Mouse (Mus musculus) frontal cortex, adult 2 months (tissue): Measurements from ENCODE around the gene Myo1f. TPM values are rescaled to one million over a fixed set of nuclear protein-coding genes. Genes with fewer than 3 reads are reported as not detected.
"Not testable (repeated sequence)": the region's sequence is repeated elsewhere in the genome, so short reads cannot be mapped to it uniquely, and the experiment has no call there.

Experiments used
- DNase-seq, 2 experiments: peaks; one replicate each; pipeline ENCODE4 v3.0.0; 2022; ENCODE audit warnings: low spot score in 1 of 2; ENCODE audit errors: extremely low spot score in 1 of 2
- polyA plus RNA-seq: library from polyadenylated mRNA; depleted of rRNA; stranded (reverse); fragments of >200 nt; gene quantifications from 2 replicates; pipeline ENCODE4 v1.2.3, GENCODE M21; 2012

Myo1f gene
- polyA plus RNA-seq, 1 experiment: 2.6 TPM

GRCm38 (mm10) chr17:33564599-33564998, 9.1 kb downstream of the Myo1f start:
- no peak for DNase-seq

DNA sequence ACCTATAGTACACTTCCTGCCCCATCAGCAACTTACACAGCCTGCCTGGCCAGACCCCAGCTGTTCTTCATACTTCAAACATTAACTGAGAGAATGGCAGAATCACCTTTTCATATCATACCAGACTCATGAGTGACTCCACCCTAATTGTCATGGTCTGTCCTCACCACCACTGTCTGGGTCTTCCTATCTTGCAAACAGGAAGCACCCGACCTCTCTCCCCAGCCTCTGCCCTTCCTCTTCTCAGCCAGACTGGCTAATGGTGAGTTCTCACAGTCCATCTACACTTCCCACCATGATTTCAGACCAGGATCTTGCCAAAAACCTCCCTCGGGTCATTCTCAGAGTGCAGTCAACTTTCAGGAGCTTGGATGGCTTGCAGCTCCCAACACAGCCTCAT, 10.7 kb downstream of the Myo1f start:
- no peak for DNase-seq

DNA sequence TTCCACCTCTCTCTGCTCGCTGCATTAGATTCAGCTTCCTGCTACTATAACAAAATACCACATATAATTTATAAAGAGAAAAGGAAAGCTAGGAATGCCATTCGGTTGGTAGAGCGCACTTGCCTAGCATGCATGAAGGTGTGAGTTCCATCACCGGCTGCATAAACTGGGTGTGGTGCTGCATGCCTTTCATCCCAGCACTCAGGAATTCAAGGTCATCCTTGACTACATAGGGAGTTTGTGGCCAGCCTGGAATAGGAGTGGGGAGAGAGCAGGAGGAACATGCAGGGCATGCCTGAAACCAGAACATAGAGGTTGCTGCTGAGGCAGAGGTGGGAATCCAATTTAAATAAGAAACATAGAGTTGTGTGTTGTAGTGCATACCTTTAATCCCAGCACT, 28.6 kb downstream of the Myo1f start:
- DNase-seq: no peak

- no peak for DNase-seq
Measured at GRCm38 (mm10) chr17:33586011-33586410, 30.5 kb downstream of the Myo1f start.

DNA sequence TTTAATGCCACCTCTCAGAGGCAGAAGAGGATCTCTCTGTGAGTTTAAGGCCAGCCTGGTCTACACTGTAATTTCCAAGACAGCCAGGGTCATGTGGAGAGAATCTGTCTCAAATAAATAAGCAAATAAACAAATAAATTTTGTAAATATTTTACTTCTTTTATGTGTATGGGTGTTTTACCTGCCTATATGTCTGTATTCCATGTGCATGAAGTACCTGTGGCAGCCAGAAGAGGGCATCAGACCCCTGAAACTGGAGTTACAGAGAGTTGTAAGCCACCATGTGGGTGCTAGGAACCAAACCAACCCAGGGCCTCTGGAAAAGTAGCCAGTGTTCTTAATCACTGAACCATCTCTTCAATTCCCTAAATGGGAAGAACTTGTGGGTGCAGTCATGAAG, 41.8 kb downstream of the Myo1f start:
- no peak for DNase-seq

DNA sequence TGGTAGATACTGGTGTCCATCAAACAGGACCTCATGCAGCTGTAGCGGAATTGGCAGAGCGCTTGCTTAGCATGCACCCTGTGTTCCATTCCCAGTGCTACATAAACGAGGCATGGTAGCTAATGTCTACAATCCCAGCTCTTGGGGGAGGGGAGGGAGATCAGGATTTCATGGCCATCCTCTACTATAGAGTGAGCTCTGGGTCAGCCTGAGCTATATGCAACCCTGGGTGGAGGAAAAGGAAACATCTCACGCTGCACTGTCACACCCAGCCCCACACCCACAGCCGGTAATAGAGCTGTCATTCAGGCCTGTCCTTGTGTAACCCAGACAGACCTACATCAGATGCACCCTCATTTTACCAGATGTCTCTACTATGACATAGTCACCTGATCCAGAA, 43.0 kb downstream of the Myo1f start:
- DNase-seq: no peak

DNA sequence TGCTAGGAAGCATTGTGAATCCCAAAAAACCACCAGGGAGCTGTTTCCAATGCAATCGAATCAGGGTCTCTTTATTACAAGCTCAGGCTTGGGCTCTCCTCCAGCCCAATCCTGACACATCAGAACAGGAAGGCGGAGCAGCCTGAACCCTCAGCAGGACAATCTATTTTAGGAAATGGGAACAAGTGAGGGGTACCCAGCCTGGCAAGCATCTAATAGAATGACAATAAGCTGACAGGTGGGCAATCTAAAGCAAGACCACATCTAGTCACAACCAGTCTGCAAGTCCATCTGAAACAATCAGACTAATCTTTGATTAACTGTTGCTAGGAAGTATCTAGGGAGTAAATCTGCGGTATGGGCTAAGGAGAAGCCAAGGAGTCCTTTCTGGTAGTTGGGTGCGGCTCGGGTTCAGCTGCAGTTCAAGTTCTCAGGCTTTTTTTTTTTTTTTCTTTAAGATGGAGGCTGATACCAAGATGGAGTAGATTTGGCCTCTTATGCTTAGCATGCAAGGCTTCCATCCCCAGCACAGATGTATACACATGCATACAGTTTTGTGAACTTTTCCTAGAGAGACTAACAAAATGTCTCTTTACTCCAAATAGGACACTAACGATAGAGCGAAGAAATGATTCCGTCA, 44.4 kb downstream of the Myo1f start:
- no peak for DNase-seq

GRCm38 (mm10) chr17:33600831-33601230, 45.3 kb downstream of the Myo1f start:
- DNase-seq: no peak

DNA sequence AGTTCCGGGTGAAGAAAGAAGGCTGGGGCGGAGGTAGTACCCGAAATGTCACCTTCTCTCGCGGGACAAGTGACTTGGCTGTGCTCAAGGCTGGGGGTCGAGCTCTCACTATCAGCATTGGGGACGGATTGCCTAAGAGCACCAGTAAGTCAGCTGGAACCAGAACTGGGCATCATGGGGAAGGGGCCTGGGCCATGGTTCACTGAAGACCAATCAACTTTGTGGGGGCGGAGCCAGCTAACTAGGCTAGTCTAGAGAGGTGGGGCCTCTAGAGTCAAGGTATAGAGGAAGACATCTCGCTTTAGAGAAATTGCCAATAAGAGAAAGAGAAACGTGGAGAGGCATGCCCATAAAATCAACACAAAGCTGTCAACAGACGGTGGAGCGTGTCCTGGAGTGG, 46.4 kb downstream of the Myo1f start:
- DNase-seq: no peak

GRCm38 (mm10) chr17:33607273-33607672, 51.8 kb downstream of the Myo1f start:
- no peak for DNase-seq

DNA sequence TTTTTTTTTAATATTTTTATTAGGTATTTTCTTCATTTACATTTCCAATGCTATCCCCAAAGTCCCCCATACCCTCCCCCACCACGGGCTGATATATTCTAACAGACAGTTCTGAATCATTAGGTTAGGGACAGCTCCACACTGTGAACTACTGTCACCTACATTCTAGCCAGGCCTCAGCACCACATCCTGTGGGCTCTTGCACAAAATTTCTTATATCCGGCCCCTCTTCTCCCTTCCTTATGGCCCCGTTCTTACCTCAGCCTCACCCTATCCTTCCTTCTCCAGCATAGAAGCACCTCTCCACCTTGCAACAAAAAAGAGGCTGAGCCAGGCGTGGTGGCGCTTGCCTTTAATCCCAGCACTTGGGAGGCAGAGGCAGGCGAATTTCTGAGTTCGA, 55.0 kb downstream of the Myo1f start:
- DNase-seq: no peak

DNA sequence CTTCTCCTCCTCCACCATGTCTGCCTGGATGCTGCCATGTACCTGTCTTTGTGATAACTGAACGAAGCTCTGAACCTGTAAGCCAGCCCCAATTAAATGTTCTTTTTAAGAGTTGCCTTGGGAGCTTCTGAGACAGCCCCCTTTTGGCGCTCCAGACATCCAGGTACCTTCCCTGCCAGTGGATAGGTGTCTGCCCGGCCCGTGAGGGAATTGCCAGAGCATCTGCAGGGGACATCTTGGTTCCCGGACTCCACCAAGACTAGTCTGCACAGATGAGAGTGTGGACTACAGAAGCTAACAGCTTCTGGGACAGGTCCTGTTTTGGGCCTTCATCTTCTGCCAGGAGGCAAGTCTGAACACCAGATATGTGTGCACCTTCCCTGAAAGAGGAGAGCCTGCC, 58.2 kb downstream of the Myo1f start:
- DNase-seq: not testable (repeated sequence)

- no peak for DNase-seq
Measured at GRCm38 (mm10) chr17:33627281-33627680, 71.8 kb downstream of the Myo1f start.

- peak; percentile 82 to 91 for DNase-seq
Measured at GRCm38 (mm10) chr17:33628621-33629486, 73.3 kb downstream of the Myo1f start, which contains the start of gene Zfp414. Gene Zfp414 (plus strand): TSS chr17:33629090.

GRCm38 (mm10) chr17:33629487-33630125, 74.1 kb downstream of the Myo1f start:
- DNase-seq: no peak

- no peak for DNase-seq
Measured at GRCm38 (mm10) chr17:33630171-33630895, 74.8 kb downstream of the Myo1f start.

DNA sequence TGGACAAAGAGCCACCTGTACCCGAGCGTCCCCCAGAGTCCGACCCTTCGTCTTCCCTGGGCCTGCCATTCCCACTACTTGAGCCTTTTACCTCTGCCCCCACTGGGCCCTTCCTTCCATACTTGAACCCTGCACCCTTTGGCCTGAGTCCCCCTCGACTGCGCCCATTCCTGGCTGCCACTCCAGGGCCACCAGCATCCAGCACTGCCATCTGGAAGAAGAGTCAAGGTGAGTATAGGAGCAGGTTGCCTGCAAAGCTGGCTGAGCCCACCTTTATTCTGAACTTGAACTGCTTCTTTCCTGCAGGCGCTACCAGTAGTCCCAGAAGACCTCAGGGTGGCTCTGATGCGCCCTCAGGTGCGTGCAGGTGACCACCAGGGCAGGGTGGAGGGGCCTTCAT, 75.7 kb downstream of the Myo1f start:
- DNase-seq: no peak

GRCm38 (mm10) chr17:33631796-33632195, 76.3 kb downstream of the Myo1f start:
- no peak for DNase-seq

- DNase-seq: peak; percentile 57 to 79
Measured at GRCm38 (mm10) chr17:33637038-33637437, 81.5 kb downstream of the Myo1f start.

DNA sequence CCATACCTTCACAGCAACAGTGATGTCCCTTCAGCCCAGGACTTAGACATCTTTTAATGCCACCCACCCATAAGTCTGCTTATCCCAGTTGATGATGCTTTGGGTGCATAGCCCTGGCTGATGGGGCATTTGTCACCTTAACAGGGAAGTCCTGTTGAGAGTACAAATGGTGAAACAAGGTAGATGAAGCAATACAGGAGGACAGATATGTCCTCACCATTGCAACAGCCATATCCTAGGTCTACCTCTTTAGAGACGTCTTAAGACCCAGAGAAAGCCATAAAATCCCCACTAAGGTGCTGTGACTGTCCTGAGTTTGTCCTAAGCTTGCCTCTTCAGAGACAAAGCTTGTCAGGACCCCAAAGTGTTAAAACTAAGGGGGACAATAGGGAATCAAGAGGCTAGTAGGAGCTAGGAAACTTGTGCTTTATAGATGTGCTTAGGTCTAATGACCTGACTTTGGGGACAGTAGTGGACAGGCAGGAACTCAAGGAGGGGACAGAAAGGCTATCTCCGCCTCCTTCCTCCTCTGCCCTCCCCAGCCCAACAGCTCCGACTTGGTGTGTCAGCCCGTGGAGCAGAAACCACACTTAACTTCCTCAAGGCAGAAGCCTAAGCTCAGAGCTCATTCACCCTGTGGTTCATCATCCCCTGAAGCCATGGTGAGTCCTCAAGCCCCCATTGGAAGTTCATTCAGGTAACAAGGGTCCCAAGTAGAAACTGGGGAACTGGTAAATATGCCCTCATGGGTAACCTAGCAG, 82.2 kb downstream of the Myo1f start, which contains the start of gene Pram1:
TSS of gene Pram1 (plus strand) at position 541 of the 761 bp plus-strand sequence.
- no peak for DNase-seq
